Mouse (Mus musculus): ENCODE data around the gene Ippk. TPM values are rescaled to one million over a fixed set of nuclear protein-coding genes. Genes with fewer than 3 reads are reported as not detected.

Gene Ippk
- polyA plus RNA-seq, 1 experiment = not detected

DNA sequence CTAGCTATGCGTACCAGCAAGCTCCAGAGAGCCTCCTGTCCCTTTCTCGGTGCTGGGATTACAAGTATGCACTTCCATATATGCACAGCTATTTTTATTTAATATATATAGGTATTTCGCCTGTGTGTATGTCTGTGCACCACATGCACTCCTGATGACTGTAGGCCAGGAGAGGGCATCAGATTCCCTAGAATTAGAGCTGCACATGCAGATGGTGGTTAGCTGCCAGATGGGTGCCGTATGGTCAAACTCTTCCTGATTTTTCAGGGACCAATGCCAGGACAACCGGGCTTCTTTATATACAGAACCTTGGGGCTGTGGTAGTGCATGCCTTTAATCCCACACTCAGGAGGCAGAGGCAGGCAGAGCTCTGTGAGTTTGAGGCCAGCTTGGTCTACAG is 48.0 kb downstream of the Ippk start:
- no peak overlapping the region for H3K27ac ChIP-seq (ENCODE audit: insufficient read depth, low read depth, low read length)
- TF ChIP-seq CTCF (IDR thresholded peaks at IDR 0.05; ENCODE audit: insufficient read depth, low read depth, low read length) (no peak), POLR2A (IDR thresholded peaks at IDR 0.05; ENCODE audit: insufficient read depth, low read depth, low read length) (no peak)
- 92% methylated on average over 5 of the region's 5 CpGs for WGBS
- no peak overlapping the region for H3K4me3 ChIP-seq (ENCODE audit: insufficient read depth, low read depth, low read length)
- 0 out of 2 replicates have a peak, but pooled peaks cover 6% of the 10 kb centered on the region for H3K4me1 ChIP-seq (ENCODE audit: control insufficient read depth, insufficient read depth, low read length)

DNA sequence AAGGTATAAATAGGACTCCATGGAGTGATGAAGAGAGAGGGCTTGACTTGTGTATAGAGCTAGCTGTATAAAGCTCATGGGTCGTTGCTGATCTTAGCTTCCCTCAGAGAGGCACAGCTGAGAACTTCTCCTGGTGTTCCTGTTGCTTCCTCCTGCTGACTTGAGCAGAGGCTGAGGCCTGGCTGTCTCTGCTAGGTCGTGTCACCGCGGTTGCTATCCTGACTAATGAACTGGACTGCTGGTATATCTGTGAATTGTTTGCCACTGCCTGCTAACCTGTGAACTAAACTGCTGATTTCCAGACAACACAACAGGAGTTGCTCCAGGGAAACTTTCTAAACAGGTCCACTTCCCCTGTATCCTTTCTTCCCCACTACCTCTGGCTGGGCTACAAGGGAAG is 49.3 kb downstream of the Ippk start:
- Histone ChIP-seq H3K4me3 (ENCODE audit: insufficient read depth, low read depth, low read length) (no peak overlapping the region), H3K27ac (ENCODE audit: insufficient read depth, low read depth, low read length) (no peak overlapping the region), H3K4me1 (ENCODE audit: control insufficient read depth, insufficient read depth, low read length) (0 out of 2 replicates have a peak, but pooled peaks cover 6% of the 10 kb centered on the region)
- TF ChIP-seq POLR2A (IDR thresholded peaks at IDR 0.05; ENCODE audit: insufficient read depth, low read depth, low read length) = no peak
- no peak for TF ChIP-seq CTCF (IDR thresholded peaks at IDR 0.05; ENCODE audit: insufficient read depth, low read depth, low read length)
- WGBS = 85% methylated on average over 4 of the region's 4 CpGs

DNA sequence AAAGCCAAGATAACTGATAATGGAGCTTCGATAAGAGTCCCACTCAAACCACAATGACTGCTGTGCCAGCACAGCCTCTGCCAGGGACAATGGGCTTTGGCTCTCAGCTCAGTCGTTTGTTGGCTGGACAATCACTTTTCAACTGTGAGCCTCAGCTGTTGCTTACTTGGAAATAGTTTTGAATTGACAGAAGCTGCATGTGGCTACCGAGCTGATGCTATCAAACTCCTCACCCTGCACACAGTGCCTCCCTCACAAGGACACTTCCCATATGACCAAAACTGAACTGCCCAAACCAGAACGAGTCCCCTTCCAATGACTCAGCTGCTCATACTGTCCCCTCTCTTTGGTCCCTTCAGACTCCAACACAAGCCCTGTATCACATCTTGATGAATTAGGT is 49.8 kb downstream of the Ippk start:
- TF ChIP-seq POLR2A (IDR thresholded peaks at IDR 0.05; ENCODE audit: insufficient read depth, low read depth, low read length) (no peak), CTCF (IDR thresholded peaks at IDR 0.05; ENCODE audit: insufficient read depth, low read depth, low read length) (no peak)
- H3K4me3 ChIP-seq (ENCODE audit: insufficient read depth, low read depth, low read length) = no peak overlapping the region
- H3K4me1 ChIP-seq (ENCODE audit: control insufficient read depth, insufficient read depth, low read length) = 0 out of 2 replicates have a peak, but pooled peaks cover 6% of the 10 kb centered on the region
- H3K27ac ChIP-seq (ENCODE audit: insufficient read depth, low read depth, low read length) = no peak overlapping the region
- WGBS = 37% methylated on average over 4 of the region's 4 CpGs

DNA sequence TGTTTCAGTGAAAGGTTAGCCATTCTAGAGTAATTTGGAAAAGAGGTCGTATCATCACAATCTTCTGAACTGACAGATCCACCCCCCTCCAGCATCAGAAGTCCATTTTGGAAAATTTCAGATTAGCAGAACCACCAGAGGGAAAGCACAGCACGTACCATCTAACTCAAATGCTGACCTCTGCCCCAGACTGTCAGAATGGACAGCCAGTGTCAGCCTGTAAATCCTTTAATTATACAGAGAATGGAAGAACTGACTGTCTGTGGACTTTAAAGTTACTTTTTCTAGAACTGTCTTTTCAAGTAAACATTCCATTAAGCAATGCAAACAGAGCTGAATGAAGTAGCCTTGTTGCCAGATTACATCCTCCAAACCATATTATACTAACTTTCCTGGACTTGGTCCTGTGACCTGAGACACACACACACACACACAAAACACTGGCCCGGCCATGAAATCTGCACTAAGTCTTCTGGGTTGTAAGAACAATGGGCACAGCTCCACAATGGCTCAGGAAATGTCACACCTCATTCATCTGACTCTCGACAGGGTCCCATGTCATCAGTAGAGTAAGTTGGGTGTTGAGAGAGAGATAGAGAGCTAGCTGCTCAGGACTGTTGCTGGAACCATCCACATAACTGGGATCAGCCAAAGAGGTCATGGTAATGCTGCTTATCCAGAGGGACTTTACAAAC is 51.1 kb downstream of the Ippk start:
- no peak overlapping the region for H3K27ac ChIP-seq (ENCODE audit: insufficient read depth, low read depth, low read length)
- WGBS = 77% methylated on average over 4 of the region's 4 CpGs
- TF ChIP-seq POLR2A (IDR thresholded peaks at IDR 0.05; ENCODE audit: insufficient read depth, low read depth, low read length) (no peak), CTCF (IDR thresholded peaks at IDR 0.05; ENCODE audit: insufficient read depth, low read depth, low read length) (no peak)
- H3K4me1 ChIP-seq (ENCODE audit: control insufficient read depth, insufficient read depth, low read length) = 0 out of 2 replicates have a peak, but pooled peaks cover 4% of the 10 kb centered on the region
- H3K4me3 ChIP-seq (ENCODE audit: insufficient read depth, low read depth, low read length) = no peak overlapping the region

DNA sequence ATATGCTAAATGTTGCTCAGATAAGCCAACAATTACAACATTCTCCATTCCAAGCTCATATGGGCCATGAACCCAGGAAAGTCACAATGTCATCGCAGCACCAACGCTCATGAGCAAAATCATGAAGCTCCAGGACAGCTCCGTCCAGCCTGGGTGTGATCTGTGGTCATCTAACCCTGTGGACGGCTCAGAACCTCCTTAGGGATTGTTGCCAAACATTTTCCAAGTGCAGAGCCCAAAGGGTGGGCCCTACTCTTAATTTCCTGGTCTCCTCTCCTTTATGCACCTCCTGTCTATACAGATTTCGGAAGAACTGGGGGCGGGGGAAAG is 51.6 kb downstream of the Ippk start:
- no peak overlapping the region for H3K27ac ChIP-seq (ENCODE audit: insufficient read depth, low read depth, low read length)
- 97% methylated on average over 6 of the region's 6 CpGs for WGBS
- TF ChIP-seq POLR2A (IDR thresholded peaks at IDR 0.05; ENCODE audit: insufficient read depth, low read depth, low read length) = no peak
- no peak for TF ChIP-seq CTCF (IDR thresholded peaks at IDR 0.05; ENCODE audit: insufficient read depth, low read depth, low read length)
- 0 out of 2 replicates have a peak, but pooled peaks cover 4% of the 10 kb centered on the region for H3K4me1 ChIP-seq (ENCODE audit: control insufficient read depth, insufficient read depth, low read length)
- H3K4me3 ChIP-seq (ENCODE audit: insufficient read depth, low read depth, low read length) = no peak overlapping the region

DNA sequence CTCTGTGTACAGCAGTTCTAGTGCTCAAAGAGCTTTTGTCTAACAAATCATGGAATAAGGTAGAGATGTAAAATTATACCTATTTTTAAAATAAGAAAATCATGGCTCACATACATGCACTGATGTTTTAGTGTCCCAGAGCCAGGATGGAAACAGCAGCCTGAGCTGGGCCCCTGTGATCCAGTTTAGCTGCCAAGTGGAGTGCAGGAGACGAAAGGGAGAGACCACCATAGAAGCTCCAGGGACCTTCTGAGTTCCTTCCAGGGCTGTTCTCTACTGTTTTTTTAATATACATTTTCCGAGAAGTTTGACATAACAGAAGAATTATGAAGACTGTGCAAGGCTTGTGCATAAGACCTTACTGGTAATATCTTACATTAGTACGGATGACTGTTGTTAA is 56.8 kb downstream of the Ippk start:
- Histone ChIP-seq H3K27ac (ENCODE audit: insufficient read depth, low read depth, low read length) (no peak overlapping the region), H3K4me1 (ENCODE audit: control insufficient read depth, insufficient read depth, low read length) (no peaks in the 10 kb centered on the region), H3K4me3 (ENCODE audit: insufficient read depth, low read depth, low read length) (no peak overlapping the region)
- 93% methylated on average over 3 of the region's 3 CpGs for WGBS
- TF ChIP-seq CTCF (IDR thresholded peaks at IDR 0.05; ENCODE audit: insufficient read depth, low read depth, low read length) = no peak
- no peak for TF ChIP-seq POLR2A (IDR thresholded peaks at IDR 0.05; ENCODE audit: insufficient read depth, low read depth, low read length)

DNA sequence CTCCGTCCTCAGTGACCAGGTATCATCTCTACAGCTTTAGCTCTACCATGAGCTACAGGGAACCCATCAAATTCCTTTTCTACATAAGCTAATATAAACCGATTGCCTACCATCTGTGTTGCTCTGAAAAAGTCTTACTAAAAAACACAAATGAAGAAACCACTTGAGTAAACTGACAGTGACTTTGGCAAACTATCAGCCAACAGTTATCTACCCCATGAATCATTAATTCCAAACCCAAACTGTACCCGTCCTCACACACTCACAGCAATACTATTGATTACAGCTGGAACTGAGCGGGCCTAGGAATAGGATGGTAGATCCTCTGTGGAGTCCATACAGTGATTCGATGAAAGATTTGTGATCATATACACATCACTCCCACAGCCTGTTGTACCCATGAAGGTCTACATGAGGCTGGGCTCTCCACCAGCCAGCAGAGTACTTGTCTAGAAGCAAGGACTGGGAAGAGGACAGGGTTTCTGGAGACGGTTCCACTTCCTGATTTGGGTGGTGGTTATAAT is 57.9 kb downstream of the Ippk start:
- no peak overlapping the region for H3K4me3 ChIP-seq (ENCODE audit: insufficient read depth, low read depth, low read length)
- TF ChIP-seq POLR2A (IDR thresholded peaks at IDR 0.05; ENCODE audit: insufficient read depth, low read depth, low read length) (no peak), CTCF (IDR thresholded peaks at IDR 0.05; ENCODE audit: insufficient read depth, low read depth, low read length) (no peak)
- H3K27ac ChIP-seq (ENCODE audit: insufficient read depth, low read depth, low read length) = no peak overlapping the region
- no peaks in the 10 kb centered on the region for H3K4me1 ChIP-seq (ENCODE audit: control insufficient read depth, insufficient read depth, low read length)
- WGBS = 92% methylated on average over 6 of the region's 6 CpGs

DNA sequence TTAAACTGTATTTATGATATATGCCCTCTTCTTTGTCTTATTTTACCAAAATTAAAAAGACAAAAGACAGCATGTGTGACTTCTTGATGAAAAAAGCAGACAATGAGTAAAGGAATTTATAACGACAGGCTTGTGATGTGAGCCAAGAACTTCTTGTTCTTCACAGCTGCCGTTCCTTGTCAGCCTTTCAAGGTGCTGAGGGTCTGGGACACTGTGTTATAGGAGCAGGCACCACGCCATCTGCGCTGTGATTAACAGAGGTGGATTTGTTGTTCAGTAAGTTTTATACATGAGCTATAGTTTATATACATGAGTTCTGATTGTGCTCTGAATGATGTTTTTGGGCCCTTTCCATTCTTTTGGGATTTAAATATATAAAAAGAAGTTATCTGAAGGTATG is 58.4 kb downstream of the Ippk start:
- 75% methylated on average over 4 of the region's 4 CpGs for WGBS
- Histone ChIP-seq H3K27ac (ENCODE audit: insufficient read depth, low read depth, low read length) (no peak overlapping the region), H3K4me1 (ENCODE audit: control insufficient read depth, insufficient read depth, low read length) (no peaks in the 10 kb centered on the region), H3K4me3 (ENCODE audit: insufficient read depth, low read depth, low read length) (no peak overlapping the region)
- no peak for TF ChIP-seq POLR2A (IDR thresholded peaks at IDR 0.05; ENCODE audit: insufficient read depth, low read depth, low read length)
- no peak for TF ChIP-seq CTCF (IDR thresholded peaks at IDR 0.05; ENCODE audit: insufficient read depth, low read depth, low read length)

DNA sequence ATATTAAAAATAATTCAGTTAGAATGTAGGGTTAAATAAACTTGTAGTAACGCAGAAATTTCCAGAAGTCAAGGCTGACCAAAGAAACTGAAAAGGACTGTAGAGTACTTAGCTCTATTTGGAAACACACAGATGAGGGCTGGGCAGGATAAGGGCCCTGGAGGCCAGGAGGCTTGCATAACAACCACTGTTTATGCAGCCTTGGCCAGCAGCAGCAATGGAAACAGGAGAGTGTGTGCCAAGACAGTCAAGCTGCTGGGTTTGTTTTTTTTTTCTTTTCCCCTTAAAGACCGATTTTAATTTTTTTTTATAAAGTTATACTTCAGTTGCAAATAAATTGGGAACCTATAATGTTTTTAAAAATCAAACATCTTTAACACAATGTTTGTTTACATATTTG is 59.0 kb downstream of the Ippk start:
- TF ChIP-seq CTCF (IDR thresholded peaks at IDR 0.05; ENCODE audit: insufficient read depth, low read depth, low read length) (no peak), POLR2A (IDR thresholded peaks at IDR 0.05; ENCODE audit: insufficient read depth, low read depth, low read length) (no peak)
- Histone ChIP-seq H3K4me1 (ENCODE audit: control insufficient read depth, insufficient read depth, low read length) (no peaks in the 10 kb centered on the region), H3K27ac (ENCODE audit: insufficient read depth, low read depth, low read length) (no peak overlapping the region), H3K4me3 (ENCODE audit: insufficient read depth, low read depth, low read length) (no peak overlapping the region)
- 38% methylated on average over 2 of the region's 2 CpGs for WGBS
